Mouse (Mus musculus) central nervous system, embryonic 11.5 days (tissue): ENCODE measurements around the gene Thada. TPM values are rescaled to one million over a fixed set of nuclear protein-coding genes. Genes with fewer than 3 reads are reported as not detected.

Experiments used
- polyA plus RNA-seq: library from polyadenylated mRNA; depleted of rRNA; stranded (reverse); fragments of >200 nt; gene quantifications from 2 replicates; pipeline ENCODE4 v1.2.3, GENCODE M21; 2012; rRNA removed

Gene Thada
- polyA plus RNA-seq: 6.8 and 7.8 TPM in 2 replicates

GRCm38 (mm10) chr17:84465753-84466608 is at the start of gene Thada:
TSS of gene Thada (minus strand) at chr17:84466205.

GRCm38 (mm10) chr17:84511682-84512515 is 45.9 kb upstream of the Thada start, which contains the start of gene Plekhh2:
TSS of gene Plekhh2 (plus strand) at chr17:84511895.

GRCm38 (mm10) chr17:84187727-84188373 is 278.2 kb downstream of the Thada start, which contains the start of gene Zfp36l2:
TSS of gene Zfp36l2 (minus strand) at chr17:84187947.

Other genes starting within 250 kb of the Thada start
- 4.1 and 8.4 TPM in 2 replicates for gene Plekhh2, start 45.7 kb upstream of the Thada start, polyA plus RNA-seq
- gene Dync2li1, start 160.3 kb upstream of the Thada start, polyA plus RNA-seq: 24.6 and 30.9 TPM in 2 replicates
- 0.36 and 0.39 TPM in 2 replicates for gene Abcg8, start 210.1 kb upstream of the Thada start, polyA plus RNA-seq
- 1.8 and 1.9 TPM in 2 replicates for gene Abcg5, start 216.8 kb upstream of the Thada start, polyA plus RNA-seq